Mouse (Mus musculus): ENCODE measurements at regions not wholly inside any gene's neighbourhood (a gene's known extent, or its start where the extent isn't known, plus 50 kb on each side); places are given as distances from the start of the nearest gene placed in this dataset.

- no peak for DNase-seq (ENCODE audit: low spot score)
- Histone ChIP-seq H3K36me3 (ENCODE audit: insufficient read depth, low read length) (no peaks in the 10 kb centered on the region), H3K9me3 (ENCODE audit: low read length) (no peaks in the 10 kb centered on the region), H3K4me1 (ENCODE audit: insufficient read depth, low read length) (no peaks in the 10 kb centered on the region), H3K4me2 (ENCODE audit: low read depth, low read length, poor library complexity, severe bottlenecking) (no peak overlapping the region), H3K9ac (replicated peaks; ENCODE audit: low read length, poor library complexity, severe bottlenecking) (no peak overlapping the region), H3K4me3 (ENCODE audit: low read depth, low read length) (no peak overlapping the region), H3K27ac (ENCODE audit: low read depth, low read length) (no peak overlapping the region), H3K27me3 (ENCODE audit: insufficient read depth, low read length) (no peaks in the 10 kb centered on the region)
- 93% methylated on average over 1 of the region's 1 CpGs for WGBS
- ATAC-seq (ENCODE audit: low FRiP score), result no peak
- TF ChIP-seq CTCF (IDR thresholded peaks at IDR 0.05), result no peak
Measured at GRCm38 (mm10) chr14:112075071-112075470, 400.2 kb downstream of the Slitrk5 start.
